Mouse (Mus musculus) MN1 (cell line): ENCODE measurements at regions not wholly inside any gene's neighbourhood (a gene's known extent, or its start where the extent isn't known, plus 50 kb on each side); places are given as distances from the start of the nearest gene placed in this dataset.

ENCODE experiments used
- DNase-seq: peaks from one replicate; pipeline ENCODE4 v3.0.0-alpha.2; 2016; ENCODE audit warnings: low spot score

DNA sequence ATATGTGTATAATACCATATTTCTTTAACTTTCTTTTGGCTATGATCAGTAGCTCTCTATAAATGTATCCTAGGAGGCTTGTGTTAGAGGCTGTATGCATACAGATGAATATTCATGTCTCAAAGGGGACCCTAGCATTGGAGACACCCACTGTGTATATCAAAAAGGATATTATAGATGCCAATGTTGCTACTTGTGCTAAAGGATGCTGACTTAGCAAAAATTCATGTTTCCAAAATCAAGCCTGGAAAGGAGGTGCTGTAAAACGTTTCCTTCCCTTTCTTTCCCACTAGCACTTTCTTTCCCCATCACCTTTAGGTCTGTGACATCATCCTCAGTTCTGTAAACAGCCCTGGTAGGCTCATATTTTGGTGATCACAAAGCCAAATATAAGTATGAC, 519.4 kb downstream of the Rnf144a start:
- no peak for DNase-seq

DNA sequence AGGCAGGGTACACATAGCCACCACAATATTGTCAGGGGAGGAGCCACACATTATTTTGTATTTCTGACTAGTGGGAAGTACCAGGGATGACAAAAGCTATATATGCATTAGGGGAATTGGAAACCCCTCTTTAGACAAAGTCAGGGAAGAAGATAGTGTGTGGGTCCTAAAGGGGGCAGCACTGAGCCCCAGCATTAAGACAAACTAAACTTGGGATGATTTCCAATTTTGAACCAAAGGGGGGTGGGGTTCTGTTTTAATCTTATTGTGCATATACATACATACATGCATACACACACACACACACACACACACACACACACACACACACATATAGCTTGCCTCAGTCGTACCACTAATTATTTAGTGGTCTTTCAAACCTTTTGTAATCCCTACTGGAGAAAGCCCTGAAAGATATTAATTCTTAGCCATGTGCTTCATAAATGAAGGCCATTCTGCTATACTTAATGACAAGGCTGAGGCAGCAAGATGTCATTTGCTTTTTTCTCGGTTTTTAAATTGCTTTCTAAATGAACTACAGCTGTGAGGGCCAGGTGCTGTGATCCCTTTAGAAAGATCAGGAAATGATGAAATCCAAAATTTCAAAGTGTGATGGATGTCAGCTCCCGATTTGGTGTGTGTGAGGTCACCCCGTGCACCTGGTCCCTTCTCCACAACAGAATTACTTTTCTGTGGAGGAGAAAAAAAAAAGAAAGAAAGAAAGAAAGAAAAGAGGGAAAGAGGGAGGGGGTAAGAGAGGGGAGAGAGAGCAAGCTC, 523.5 kb downstream of the Rnf144a start:
- no peak for DNase-seq

DNA sequence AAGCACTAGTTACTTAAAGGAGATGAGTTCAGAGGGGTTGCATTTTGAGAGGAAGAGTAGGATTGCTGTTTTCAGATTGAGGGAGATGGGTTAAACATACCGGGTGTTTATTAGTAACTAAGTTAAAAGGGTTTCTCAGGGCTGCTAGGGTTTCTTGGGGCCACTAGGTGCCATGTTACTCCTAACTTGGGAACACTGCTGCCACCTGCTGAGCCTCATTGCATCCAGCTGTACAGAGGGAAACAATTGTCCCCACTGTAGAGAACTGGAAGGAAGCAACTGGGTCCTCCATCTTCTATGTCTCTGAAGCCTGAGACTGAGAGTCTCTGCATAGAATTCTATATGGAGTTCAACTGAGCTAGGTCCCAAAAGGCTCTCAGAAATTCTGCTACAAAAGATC, 524.3 kb downstream of the Rnf144a start:
- DNase-seq: no peak

DNA sequence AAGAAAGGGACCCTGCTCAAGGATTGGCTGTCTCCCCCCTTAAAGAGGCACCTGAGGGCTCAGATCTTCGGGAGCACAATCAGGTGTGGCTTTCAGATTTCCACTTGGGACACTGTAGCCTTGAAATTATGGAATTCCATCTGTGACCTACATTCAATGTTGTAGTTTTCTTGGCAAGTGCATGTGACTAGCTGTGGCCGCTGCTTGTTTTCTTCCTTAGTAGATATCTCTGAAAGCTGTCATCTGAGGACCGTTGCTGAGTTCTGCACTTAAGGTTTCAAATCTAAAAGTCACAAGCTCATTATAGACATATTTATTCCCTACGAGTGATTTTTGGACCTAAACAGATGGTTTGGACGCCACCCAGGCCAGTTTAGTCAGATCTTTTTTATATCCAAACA, 531.3 kb downstream of the Rnf144a start:
- no peak for DNase-seq

DNA sequence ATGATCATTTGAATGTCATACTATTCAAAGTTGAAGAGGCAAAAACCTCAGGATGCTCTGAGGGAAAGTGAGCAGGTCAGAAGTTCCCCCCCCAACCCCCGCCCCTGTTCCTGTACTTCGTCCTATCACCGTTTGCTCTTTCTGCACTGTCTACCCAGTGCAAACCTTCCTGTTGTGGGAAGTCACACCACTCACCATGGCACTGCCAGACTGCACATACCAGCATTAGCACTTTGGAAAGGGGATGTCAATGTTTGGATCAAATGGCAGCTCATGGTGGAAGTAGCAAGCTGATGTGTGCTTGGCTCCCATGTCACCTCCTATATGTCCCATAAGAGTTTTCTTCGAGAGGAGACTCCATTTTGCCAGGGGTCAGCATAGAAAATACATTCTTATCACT, 543.2 kb downstream of the Rnf144a start:
- DNase-seq: no peak

DNA sequence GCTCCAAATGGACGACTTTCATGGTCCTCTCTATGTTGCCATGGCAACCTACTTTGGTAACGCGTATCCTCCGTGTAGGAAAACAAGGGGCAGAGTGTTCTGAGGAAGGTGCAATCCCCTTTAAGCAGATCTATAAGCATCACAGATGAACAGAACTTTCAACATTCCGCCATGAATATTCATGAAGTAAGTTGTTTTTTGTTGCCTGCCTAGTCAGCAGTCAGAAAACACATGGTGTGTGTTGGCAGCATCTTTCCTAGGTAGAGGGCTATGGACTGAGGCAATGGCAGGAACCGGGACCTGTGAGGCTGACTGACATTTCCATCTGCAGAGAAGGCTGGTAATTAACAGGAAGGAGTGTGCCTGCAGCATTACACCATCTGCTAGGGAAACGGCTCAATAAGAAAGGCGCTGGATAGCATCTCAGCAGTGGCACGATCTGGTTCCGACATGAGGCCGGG, 544.0 kb downstream of the Rnf144a start:
- DNase-seq: no peak

DNA sequence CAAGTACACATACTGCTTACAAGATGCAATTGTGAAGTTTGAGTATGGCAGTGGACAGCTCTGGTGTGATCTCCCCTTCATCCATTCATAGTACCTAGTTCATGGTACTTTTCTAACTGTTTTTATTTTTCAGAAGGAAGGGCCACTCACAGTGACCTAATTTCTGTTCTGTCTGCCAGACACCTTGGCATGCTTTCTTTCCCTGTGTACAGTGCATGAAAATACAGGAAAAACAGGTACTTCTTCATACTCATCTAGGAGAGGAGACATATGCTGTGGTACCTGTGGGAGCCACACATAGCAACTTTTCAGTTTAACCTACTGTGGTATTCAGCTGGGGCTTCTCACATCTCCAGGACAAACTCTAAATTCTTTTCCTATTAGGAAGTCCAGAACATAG, 545.2 kb downstream of the Rnf144a start:
- no peak for DNase-seq

DNA sequence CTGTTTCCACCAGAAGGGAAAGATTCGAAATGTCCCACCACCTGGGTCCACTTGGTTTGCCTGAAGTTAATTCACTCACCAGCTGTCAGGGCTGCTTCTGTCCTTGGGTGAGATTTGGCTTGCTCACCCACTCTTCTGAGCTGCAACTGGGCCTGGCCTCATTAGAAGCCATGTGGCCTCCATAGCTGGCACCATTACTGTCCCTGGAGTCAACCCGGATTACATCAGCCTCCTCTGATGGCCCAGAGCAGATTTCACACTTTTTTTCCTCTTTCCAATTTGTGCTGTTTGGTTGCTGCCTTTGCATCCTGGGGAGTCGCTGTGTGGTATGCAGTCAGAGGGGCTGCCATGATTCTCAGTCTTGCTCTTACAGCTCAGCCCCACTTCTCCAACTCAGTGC, 550.0 kb downstream of the Rnf144a start:
- no peak for DNase-seq

DNA sequence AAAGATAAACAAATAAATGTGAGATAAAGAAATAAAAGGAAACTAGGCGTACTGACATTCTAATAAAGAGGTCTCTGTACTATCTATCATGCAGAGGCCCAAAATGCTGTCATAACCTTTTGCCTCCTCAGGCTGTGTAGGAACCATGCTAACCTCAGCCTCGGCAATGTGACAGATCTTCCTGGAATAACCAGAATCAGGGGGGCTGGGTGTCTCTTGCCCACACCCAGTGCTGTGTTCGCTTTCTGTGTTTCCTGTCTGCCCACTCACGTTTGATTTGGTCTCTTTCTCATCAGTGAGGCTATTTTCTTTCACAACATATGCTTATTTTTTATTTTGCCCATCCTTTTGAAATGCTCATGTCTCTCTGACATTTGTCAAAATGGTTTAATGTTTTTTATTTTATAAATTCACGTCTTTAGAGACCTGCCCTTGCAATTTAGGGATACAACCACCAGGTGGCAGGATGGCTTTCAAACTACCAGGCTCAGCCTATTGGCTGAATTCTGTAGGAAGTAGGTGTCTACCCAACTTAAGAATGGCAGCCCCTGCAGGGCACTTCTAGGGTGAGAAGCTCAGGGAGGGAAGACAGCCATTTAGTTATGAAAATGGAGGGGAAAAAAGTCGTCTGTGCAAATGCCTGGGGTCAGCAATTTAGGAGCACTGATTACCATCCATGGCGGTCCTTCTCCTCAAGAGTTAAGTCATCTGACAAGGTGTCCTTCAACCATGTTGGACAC, 550.8 kb downstream of the Rnf144a start:
- no peak for DNase-seq

DNA sequence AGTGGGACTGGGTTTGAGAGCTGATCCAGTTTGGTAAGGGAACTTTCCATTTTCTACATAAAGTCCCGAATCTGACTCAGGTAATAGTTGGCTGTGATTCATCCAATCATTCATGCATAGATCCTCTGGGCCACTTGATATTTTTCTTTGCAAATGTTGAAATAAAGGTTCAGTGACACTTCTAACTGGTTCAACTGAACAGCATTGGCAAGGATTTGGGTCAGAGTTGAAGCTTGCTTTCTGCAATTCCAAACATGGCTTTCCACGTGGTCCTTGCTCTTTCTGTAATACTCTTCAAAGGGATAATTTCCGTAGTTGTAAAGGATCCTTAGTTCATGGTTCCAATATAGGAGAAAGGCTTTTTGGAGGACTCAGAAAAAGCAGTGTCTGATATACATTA, 554.0 kb downstream of the Rnf144a start:
- no peak for DNase-seq

DNA sequence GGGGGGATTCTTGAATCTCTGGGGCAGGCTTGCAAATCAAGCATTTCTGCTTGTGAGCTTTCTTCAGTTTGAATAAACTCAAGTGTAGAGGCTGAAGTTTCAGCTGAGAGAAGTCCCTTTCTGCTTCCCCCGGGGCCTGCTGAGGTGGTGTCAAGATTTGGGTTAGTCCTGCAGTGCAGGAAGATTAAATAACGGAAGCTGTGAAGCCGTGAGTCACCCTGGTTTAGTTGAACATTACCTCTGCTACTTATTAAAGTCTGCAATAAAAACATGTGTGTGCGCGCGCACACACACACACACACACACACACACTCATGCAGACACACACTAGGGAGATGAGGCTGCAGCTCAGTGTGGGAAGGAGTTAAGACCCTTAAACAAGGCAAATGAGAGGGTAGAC, 556.7 kb downstream of the Rnf144a start:
- DNase-seq: no peak

DNA sequence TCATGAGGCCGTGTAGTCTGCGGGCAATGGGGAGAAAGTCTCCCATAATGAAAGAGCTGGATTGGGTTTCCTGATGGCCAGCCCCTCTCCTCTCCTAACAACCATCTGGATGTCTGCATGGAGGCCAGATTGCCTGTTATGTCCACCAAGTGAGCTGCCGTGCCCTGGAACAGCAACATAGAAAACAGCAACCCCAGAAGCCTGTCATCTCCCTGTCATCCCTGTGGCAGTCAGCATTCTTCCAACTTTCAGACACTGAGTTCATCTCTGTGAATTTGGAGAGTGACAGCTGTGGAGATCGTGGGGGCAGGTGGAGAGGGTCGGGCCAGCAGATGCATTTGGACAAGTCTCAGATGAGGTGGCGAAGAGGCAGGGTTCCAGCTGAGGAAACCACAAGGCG, 585.0 kb downstream of the Rnf144a start:
- DNase-seq: no peak

DNA sequence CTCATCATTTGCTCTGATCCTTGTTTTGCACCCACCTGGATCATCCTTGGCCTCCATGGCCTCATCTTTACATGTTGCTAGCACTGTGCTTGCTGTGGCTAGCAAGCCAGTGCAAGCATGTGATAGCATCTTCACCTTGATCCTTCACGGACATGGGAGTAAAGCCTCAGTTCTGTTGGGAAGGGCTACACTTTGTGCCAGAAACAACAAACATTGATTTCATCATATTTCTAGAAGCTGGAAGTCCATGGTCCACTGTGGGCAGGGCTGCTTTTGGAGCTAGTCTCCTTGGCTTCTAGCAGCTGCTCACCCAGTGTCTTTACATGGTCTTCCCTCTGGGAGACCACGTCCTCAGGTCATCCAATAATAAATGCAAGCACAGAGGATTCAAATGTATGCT, 587.1 kb downstream of the Rnf144a start:
- DNase-seq: no peak

DNA sequence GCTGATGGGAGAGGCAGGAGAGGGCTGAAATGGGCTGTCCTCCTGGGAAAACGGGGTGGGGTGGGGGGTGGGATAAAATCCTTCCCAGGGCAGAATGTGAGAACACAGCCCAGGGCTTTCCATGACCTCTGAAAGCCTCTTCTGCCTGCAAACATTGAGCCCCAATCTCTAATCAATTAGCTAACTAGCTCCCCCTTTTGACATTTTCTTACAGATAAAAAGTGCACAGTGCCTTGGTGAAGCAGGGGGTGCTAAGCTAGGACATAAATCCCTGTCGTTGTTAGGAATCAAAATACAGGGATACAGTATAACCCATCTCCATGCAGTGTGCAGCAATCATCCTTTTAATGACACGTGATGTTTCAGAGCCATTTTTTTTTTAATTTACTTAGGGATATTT, 588.1 kb downstream of the Rnf144a start:
- DNase-seq: no peak

DNA sequence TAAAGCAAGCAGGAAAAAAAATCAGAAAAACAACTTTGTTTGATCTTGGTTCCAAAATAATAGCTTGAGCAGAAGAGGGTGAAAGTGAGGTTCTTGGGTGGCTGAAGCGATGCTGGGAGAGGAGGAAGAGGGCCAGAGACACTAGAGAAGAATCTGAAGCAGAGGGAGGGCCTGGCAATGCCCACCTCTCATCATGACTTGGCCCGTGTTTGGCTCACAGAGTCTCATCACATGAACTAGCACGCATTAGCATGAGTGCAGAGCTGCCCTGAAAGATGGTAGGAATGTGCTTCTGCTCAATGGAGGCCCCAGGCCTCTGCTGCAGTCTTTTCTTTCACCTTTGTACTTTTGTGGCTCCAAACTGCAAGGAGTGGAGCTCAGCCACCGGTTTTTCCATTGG, 588.6 kb downstream of the Rnf144a start:
- no peak for DNase-seq

DNA sequence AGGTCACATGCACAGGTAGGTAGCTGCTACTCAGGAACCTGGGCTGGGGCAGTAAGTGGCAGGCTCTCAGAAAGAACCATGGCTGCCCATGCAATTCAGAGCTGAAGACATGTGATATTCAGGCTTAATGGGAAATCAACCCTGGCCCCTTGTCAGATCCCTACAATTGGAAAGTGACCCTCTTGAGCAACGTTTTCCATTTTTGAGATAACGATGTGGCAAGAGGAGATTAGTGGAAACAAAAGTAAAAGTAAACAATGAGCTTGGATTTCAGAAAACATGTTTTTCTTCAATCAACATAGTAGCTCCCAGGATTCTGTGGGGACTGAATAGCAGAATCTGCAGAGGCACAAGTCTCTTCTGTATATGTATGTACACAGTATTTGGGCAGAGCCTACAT, 598.8 kb downstream of the Rnf144a start:
- no peak for DNase-seq

DNA sequence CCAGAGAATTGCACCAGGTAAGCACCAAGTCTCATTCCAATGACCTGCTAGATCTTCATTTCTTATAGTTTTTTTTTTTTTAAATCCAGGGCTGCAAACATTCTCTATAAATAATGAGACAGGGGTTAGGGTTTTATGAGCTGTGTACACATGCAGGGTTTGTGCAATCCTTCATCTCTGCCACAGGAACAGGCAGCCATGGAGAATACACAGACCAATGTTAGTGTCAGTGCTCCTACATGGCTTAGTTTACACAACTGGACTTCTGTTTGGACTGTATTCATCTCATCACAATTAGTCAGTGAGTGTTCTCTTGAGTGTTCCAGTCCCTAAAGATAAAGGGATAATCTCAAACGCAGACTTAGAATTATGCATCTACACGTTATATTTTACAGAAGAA, 620.0 kb downstream of the Rnf144a start:
- no peak for DNase-seq

DNA sequence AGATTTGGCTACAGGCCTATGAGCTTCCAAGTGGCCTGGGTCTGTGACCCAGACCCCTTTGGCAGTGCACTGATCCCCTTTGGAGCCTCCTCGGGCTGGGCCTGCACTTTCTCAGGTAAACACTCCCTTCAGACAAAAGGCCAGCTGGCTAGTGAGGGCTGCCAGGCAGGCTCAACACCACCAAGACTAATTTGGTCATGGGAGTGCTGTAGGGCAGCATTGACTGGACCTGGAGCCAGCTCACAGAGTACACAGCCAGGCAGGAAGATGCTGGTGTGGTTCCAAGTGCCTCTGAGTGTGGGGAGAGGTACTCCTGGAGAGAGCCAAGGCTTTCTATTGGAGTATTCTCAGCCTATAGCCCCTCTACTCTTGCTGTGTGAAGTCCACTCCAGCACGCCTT, 620.5 kb downstream of the Rnf144a start:
- no peak for DNase-seq

DNA sequence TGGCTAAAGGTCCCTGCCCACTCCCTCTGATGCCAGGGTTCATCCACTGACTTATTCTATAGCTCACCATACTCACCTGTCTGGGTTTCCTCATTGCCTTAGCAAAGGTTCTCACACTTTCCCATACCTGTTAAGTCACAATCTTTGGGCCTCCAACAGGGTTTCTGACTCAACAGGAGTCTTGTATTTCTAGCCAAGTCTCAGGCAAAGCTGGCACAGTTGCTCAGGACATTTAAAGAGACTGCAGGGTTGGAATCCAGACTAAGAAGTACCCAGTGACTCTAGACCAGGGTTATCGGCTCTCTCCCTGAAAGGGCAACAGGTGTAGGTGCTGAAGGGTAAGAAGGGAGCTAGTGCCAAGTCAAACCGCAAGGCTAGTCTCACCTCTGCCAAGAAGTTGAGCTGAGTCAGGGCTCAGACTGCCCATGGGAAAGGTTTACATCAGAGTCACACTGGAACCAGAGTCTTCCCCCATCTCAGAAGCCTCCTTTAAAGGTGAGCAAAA, 622.4 kb downstream of the Rnf144a start:
- no peak for DNase-seq

DNA sequence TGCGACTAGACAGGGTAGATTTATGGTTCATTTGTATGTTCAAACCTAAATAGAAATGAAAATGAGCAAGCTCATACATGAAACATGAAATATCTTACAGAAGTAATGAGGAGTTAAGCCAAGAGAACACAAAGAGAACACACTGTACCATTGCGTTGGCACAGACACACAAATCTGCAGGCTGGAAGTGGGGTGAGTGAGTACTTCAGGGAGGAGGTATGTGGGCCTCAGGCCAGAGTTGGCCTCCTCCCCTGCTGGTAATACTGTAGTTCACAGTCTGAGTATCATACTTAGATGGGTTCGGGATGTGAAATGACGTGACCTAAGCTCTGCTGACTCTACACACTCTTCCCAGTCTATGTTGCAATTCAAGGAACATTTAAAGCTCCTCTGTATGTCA, 624.1 kb downstream of the Rnf144a start:
- no peak for DNase-seq

DNA sequence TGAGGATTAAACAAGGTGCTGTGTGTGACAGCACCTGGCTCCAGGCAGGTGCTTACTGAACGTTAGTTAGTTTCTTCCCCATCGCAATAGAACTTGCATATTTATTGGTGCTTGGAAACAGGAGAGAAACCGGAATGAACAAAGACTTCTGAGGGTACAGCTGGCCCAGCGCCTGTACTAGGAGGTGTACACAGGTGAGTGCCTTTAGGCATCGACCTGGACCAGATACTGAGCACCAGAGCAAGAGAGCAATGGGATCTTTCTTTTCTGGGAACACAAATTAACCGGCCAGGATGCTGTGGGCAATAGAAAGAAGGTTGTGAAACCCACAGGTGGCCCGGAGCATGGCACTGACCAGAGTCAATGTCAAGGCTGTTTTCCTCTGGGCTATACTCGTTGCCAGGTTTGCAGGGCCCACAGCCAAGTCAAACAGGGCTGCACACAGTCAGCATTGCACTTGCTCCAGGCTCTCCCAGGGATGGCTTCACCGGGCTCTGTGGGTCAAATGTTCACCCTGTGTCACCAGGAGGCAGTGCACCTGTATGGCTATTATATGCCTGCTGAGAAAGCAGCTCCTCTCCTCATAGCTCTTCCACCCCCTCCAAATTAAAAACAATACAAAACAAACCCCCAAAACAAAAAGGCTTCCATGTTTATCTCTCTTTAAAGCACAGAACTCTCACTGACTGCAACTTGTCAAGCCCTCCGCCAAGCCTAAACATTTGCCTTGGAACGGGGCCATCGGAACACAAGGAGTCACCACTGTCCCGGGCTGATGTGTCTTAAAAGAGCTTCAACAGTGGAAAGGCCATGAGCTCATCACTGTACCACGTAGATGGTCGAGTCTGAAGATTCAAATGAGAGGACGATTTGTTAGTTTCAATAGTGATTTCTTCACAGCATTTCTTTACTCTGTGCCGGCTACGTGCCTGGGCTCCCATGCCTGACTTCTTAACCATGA, 629.1 kb downstream of the Rnf144a start:
- DNase-seq: no peak

DNA sequence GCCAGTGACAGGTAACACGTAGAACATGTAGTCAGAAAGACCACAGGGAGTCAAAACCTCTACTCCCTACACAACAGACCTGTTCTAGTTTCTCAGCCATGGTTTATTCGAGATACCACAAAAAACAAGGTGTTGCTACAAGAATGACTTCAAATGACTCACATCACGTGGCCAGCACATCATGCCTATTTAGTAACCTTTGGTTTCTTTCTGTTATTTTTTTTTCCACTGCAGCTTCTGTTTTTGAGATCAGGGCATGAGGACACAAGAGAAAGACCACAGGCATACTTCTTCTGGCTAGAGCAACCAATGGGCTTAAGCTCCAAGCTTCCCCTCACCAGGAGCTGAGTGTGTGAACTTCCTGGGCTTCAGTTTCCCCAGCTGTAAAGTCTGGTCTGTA, 630.7 kb downstream of the Rnf144a start:
- DNase-seq: no peak
